Mouse (Mus musculus): ENCODE measurements around the gene Jph3.

Gene Jph3

DNA sequence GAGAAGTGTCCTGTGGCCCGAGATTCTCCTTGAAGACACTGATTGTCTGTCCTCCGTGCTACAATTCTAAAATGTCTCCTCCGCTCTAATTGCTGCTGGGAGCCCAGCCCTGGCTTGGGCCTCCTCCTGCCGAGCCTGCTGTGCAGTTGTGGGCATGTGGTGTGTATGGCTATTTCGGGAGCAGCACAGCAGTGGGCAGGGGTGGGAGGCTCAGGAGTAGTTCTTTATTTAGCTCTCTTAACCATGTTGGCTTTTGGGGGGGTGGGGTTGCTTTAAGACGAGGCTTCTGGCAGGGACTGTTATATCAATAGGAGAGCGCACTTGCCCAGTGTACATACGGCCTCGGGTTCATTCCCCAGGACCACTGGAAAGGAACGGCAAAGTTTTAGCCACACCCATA is 57.1 kb downstream of the Jph3 start:
- DNase-seq (ENCODE audit: low read depth, low spot score): no peak

DNA sequence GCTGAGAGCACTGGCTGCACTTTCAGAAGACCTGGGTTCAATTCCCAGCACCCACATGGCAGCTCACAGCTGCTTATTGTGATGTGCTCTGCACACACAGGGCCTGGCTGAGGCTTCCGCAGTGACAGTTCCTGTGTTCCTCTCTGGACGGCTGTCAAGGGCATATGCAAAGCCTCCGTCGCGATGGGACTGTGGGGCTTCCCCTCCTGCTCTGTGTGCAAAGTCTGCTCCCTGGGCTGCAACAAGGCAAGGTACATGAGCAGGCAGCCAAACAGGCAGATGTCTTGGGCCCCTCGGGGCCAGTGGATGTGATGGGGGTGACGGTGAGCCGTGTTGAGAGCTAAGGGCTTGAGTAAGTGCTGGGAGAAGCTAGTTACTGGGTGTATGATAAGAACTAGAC is 59.4 kb downstream of the Jph3 start:
- DNase-seq (ENCODE audit: low read depth, low spot score): no peak

DNA sequence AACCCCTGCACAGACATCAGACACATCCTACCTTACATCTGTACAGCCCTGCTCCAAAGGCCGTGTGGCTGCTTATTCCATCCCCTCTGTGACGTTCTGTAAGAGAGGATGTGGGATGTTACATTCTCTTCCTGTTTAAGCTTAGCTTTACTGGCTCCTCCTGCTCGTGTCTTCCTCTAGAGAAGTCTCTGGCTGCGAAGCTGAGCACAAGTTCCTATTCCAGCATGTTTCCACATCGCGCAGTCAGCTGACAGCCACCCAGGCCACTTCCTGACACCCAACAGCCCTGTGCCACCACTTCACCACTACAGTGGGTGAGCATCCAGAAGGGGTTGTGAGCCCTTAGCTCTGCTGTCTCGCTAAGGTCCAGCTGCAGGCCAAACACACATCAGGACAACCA is 62.7 kb downstream of the Jph3 start:
- no peak for DNase-seq (ENCODE audit: low read depth, low spot score)

DNA sequence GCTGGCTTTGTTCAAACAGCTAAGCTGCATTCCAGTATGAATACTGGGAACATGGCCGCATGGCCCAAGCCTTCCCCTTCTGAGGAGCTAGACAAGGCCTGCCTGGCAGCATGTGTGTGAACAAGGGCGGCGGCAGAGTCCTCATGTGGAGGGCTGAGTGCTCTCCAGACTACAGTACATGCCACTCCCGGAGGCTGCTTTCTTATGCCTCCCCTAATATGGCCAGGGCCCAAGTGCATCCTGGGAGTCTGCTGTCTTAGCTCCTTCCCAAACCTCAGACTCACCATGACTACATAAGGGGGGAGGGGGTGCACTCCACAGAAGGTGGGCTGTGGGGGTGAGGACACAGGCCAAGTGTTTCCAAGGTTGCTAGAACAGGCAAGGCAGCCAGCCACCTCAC is 63.2 kb downstream of the Jph3 start:
- DNase-seq (ENCODE audit: low read depth, low spot score): no peak

DNA sequence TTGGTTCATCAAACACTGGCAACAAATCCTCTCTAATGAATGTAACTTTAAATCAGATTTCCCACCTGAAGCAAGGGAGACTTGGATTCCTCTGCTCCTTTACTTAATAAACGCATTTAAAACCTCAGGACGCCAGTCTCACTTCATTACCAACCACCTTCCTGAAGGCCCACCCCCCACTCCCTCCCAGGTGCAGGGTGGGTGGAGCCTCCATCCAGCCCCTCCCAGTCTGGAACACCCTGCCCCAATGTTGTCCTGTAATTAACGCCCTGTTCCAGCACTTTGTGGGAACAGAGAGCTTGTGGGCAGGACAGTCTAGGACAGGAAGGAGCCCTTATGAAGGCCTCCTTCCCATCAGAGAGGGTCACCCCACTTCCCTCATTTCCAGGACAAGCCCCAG is 64.7 kb downstream of the Jph3 start:
- DNase-seq (ENCODE audit: low read depth, low spot score): no peak

DNA sequence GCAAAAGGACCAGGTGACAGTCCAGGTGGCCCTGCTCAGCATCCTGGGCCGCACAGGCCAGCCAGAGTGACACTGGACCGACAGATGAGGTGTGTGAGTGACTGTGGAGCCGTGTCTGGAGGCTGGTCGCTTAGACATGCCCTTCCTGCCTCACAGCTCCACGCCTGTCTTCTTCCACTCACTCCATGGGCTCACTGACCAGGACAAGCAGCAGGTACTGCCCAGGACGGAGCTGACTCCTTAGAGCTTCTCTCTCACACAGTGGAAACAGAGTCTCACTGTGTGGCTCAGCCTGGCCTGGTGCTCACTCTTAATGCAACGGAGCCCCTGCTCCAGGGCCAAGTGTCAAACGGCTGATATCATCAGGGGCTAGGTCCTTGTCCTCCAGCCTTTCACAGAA is 66.0 kb downstream of the Jph3 start:
- DNase-seq (ENCODE audit: low read depth, low spot score): no peak

DNA sequence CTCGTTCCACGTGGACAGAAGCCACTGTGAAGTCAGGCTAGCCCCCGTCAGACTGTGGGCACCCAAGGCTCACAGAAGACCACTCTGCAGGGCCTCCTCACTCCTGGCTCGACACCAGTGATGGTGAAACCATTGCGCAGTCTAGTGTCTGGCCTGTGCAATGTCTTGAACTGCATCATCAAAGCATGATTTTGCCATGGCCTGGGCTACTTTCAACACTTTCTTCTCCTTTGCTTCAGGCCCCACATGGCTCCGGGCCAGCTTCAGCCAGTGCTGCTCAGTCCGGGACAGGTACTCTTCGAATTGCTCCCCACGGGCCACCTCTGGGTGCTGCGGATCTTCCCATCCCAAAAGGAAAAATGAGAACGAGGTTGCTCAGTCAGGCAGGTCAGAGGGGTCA is 67.0 kb downstream of the Jph3 start:
- DNase-seq (ENCODE audit: low read depth, low spot score): no peak

DNA sequence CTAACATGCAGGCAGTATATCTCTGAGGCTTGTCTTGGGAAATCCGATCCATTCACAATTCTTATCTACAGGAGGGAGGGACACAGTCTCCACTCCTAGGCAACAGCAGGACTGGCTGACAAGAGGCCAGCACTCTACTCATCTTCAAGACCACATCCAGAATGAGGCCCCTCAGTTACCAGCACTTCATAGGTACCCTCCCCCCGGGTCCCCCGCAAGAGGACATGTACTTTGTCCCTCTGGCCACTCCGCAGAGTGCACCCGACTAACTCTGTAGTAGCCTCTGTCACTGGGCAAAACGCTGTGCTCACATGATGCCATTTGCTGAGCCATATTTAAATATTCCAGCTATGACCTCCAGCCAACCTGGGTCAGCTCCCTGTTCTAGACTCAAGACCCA is 69.0 kb downstream of the Jph3 start:
- no peak for DNase-seq (ENCODE audit: low read depth, low spot score)

DNA sequence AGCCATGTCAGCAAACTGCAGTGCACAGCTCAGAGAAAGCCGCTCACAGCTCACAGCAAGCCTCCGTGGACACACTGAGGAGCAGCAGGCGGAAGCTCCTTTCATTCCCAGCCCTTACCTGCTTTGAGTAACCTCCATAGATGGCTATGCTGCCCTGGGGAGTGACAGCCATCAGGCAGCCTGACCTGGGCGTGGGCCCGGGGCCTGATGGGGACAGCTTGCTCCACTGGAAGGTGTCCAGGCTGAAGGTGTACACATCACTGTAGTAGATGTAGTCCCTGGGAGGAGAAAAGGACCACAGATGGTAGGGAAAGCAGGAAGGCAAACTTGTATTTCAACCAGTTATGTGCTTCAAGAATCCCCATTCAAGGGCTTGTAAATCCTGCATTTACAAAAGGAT is 75.4 kb downstream of the Jph3 start:
- no peak for DNase-seq (ENCODE audit: low read depth, low spot score)

DNA sequence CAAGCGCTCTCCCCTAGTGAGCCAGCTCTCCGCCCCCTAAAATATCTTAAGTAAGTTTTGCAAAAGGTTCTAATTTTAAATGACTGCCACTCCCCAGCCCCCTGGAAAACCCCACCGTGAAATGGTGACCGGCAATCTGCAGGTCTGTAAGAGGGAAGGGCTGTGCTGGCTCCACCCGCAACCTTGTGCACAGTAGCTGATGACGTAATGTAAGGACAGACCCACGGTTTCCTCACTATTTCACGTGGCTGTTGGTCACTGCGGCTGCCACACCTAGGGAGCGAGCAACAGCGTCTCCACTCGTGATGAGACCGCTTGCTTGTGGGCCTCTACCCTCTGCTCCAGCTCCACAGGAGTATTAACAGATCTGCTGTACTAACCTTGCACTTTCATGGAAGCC is 76.7 kb downstream of the Jph3 start:
- DNase-seq (ENCODE audit: low read depth, low spot score): no peak

DNA sequence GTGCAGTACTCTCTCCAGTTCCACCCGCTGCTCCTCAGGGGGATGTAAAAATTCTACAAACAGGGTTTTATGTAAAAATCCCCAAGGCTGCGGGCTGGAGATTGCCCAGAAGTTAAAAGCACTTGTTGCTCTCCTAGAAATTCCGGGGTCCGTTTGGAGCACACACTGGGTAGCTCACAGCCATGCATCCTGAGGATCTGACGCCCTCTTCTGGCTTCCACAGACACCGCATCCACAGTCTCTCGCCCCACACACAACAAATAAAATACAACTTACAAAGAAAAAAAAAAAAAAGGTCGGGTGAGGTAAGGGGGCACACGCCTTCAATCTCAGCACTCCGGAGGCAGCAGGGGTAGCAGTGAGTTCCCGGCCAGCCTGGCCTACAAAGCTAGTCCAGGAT is 78.6 kb downstream of the Jph3 start:
- no peak for DNase-seq (ENCODE audit: low read depth, low spot score)

DNA sequence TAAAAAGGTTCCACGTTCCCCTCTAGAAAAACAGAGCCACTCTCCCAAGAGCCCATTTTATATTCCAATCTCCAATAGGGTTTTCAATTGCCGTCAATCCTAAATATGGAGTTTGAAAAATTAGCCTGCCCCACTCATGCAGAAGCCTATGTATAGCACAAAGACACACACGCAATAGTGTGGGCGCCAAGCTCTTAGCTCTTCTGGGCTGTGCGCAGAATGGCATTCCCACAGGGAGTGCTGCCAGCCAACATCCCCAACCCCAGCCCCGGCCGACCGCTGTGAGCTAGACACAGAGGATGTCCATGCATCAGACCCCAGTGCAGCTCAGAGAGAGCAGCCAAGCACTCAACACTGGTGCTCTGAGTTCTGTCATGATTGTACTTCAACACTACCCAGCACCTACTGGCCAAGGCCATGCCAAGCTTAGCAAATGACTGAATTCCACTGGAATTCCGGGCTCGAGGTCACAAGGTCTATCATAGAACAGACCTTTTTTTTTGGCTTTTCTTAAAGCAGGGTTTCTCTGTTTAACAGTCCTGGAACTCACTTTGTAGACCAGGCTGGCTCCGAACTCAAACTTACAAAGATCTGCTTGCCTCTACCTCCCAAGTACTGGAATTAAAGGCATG is 80.2 kb downstream of the Jph3 start:
- no peak for DNase-seq (ENCODE audit: low read depth, low spot score)

DNA sequence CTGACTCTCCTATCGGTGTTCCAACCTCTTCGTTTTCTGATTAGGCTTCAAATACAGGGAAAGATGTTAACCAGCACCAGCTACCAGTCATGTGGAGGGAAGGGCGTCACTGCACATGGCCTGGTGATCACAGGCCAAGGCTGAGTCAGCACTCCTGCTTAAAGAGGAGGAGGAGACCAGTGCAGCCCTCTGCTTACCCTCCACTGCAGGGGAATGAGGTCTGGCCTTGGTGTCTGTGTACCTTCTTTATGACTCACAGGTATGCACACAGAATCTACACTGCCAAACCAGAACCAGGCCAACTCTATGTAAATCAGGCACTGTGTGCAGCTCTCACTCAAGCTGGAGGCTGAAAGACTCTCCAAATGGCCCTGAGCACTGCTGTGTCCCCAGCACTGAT is 82.1 kb downstream of the Jph3 start:
- no peak for DNase-seq (ENCODE audit: low read depth, low spot score)

DNA sequence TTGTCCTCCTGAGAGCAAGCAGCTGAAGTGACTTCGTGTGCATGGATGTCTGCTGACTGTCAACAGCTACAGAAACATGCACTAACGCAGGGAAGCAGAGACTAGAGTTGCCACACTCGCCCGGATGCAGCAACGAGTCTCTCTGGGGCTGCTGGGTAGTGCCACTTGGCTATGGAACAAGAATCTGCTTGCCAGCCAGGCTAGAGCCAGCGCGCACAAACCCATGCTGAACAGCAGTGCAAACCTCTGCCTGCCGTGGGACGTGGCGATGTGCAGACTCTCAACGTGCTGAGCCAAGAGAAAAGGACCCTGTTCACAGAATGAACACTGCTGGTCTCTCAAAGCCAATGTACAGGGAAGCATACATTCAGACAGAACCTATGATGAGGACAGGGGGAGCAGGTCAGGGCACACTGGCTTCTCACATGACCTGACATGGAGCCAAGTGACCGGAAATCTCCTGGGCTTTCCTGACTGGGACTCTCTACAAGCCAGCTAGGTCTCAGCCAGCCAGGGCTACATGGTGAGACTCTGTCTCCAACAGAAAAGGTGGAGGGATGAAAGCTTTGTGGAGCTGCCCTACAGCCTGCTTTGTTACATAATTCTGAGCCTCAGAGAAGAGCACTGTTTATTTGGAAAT is 82.6 kb downstream of the Jph3 start:
- no peak for DNase-seq (ENCODE audit: low read depth, low spot score)

DNA sequence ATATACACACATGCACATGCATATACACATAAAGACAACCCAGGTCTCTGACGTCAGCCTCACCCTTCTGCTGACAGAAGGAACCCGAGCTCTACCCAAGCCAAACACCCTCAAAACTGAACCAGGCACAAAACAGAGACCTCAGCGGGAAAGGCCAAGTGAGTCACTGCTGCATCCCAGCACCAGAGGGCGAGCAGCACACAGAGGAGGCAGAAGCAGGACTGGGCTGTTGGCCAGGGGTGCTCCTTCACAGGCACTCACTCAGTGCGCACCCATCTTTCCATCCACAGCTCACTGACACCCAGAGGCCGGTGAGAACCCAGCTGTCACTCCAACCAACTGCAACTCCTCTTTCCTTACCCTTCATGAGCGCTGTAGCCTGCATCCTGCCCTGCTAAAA is 88.8 kb downstream of the Jph3 start:
- DNase-seq (ENCODE audit: low read depth, low spot score): peak; percentile 45

DNA sequence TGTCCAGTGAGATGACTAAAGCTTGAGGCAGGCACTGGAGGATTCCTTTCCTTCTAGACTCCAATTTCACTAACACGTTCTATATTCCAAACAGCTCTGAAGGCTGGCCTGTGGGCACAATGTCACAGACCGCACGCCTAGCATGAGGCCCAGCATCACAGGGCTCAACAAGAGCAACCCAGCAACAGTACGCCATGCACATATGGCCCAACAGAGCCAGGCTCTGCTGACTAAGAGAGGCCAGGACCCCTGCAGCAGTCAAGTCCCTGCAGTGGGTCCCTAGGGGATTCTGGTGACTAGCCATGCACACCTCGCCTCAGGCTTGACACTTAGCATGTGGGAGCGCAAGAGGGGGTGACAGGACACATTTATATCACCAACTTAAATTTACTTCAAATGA is 91.4 kb downstream of the Jph3 start:
- no peak for DNase-seq (ENCODE audit: low read depth, low spot score)

DNA sequence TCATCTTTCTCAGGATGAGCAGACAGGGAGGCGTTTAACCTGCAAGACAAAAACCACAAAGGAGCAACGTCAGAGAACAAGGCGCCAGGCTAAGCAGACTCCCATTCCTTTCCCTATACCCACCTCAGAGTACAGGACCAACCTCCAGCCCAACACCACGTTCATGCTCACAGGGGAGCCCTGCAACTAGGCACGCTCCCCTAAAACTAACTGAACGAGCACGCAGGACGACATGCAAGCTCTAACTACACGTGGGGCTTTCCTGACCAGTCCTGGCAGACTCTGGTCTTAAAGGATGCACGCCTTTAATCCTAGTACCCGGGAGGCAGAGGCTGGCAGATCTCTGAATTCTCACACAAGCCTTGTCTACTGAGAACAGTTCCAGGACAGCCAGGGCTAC is 91.9 kb downstream of the Jph3 start:
- DNase-seq (ENCODE audit: low read depth, low spot score): no peak

DNA sequence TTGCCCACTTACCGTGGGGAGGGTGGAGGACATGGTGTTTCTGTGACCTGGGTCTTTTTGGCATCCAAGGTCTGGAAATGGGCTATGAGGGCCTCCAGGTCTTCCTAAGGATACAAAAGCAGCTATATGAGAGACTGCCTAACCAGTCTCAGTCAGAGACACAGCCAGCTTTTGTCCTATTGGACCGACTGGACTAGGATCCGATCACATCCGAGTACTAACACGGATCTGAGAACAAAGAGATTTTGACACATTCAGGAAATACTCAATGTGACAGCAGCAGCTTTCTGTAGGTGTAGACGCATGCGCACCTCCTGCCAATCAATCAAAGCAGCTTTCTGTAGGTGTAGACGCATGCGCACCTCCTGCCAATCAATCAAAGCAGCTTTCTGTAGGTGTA is 92.3 kb downstream of the Jph3 start:
- DNase-seq (ENCODE audit: low read depth, low spot score): no peak

DNA sequence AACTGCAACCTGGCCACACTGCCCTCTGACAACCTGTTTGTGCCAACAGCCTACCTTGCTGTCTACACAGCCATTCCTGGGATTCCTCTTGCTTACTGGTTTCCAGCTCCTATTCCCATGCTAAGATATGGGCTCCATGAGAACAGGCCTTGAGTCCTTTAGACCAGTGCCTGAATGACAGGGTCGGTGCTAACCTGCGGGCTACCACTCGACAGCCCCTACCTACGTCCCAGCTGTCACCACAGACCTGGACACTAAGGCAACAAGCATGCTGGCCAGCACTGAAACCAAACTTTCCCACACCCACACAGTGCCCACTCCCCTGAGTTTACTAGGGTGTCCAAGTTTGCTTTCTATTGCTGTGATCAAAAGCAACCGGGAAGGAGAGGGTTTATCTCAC is 98.3 kb downstream of the Jph3 start:
- no peak for DNase-seq (ENCODE audit: low read depth, low spot score)

DNA sequence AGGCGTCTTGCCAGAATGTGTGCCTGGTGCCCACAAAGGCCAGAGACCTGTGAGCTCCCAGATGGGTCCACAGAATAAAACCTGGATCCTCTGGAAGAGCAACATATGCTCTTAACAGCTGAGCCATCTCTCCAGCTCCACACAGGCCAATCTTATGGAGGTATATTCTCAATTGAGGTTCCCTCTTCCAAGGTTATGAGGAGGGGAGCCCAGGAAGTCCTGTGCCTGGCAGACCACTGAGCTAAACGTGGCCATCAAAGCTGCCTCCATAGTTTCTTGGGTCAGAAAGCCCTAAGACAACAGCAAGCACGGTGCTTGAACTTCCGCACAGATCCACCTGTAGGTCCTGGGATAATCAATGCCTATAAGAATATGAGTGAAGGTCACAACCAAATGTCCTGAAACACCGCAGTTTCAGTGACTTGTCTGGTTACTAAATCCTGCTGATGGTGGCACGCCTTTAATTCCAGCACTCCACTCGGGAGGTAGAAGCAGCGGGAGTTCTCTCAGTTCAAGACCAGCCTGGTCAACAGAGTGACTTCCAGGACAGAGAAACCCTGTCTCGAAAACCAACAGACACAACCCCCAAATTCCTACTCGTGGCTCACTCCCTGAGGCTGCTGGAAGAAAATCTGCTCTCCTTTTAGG is 99.1 kb downstream of the Jph3 start:
- DNase-seq (ENCODE audit: low read depth, low spot score): no peak

DNA sequence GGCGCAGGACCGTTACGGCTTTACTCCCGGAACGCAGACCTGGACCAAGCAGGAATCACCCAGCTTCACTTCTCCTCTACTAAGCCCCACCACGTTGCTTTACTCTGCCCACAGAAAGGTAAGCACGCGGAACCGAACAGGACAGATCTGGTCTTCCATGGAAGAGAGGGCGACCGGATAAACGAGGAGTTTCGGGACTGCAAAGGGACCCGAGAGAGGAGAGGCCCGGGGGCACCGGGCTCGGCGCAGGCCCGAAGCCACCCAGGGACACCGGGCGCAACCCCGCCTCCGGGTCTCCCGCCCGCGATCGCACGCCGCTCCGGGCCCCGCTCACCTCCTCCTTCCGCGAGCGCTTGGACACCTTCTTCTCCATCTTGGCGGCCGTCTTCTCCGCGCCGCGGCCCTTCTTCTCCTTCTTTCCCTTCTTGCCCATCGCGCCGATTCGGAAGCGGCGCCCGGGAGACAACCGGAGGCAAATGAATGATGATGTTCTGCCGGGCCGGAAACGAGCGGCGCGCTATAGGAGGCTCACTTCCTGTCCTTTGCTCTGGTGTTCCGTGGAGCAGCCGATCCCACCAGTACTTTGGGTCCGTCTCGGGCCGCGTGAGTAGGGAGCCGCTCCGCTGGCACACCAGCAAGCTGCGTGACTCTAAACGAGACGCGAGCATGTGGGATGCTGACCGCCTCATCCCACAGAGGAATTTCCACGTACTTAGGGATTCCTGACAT is 99.8 kb downstream of the Jph3 start, which contains the start of gene Klhdc4:
Gene Klhdc4, minus strand, starts transcription at position 522 of the 729 bp plus-strand sequence.
- peak; percentile 92 for DNase-seq (ENCODE audit: low read depth, low spot score)

DNA sequence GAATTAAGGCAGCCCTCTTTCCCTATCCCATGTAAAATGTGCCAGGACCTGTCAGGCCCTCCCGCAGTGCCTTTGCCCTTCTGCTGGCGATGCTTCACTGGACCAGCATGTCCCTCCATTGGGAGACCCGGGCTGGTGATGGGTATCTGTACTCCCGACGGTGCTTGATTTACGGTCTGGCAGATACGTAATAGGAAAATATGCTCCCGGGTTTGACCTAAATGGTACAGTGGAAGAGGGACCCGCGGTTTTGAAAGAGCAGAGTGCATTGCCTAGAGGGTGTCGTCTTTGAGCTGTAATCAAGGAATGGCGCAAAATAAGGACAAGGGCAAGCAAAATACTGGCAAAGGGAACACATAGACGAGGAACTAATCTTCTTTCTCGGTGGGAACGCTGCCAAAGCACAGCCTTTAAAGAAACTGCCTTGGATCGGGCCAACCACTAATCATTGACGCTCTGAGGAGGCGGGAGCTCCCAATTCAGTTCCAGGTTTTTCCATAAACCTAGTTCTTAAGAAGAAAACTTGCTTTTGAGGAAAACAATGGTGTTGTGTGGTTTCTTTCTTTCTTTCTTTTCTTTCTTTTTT is 100.4 kb downstream of the Jph3 start:
- no peak for DNase-seq (ENCODE audit: low read depth, low spot score)

Data from 3T3-L1 (cell line).